16 mouse cellular contexts compared by ENCODE assay signal in genomic region chr11:36458451-36458850, GRCm38 (mm10).
"Had no signal": no experiment of that assay in that cellular context is flagged by ENCODE, and none has a peak within 500 bp of the region (broad histone marks: within the 10 kb centered on the region; RNA-seq: fewer than 3 reads in every experiment).

No protein-coding gene starts in this region.

- DNase-seq: kidney, adult 18-20 months; kidney, postnatal 10 days; kidney, postnatal 4 days; liver; liver, embryonic 13.5 days; liver, postnatal 0 days; right cerebral cortex, postnatal 4 days; spleen, adult 18-20 months; thymus, adult 18-20 months; thymus, postnatal 25 days had no signal

- H3K4me1 ChIP-seq: intestine, embryonic 15.5 days; limb, embryonic 12.5 days; liver, embryonic 13.5 days; lung, embryonic 15.5 days; stomach, embryonic 15.5 days had no signal

- H3K4me3 ChIP-seq: intestine, embryonic 15.5 days; limb, embryonic 12.5 days; liver, embryonic 13.5 days; lung, embryonic 15.5 days; midbrain, embryonic 12.5 days; neural tube, embryonic 13.5 days; stomach, embryonic 15.5 days had no signal

- H3K27me3 ChIP-seq: intestine, embryonic 15.5 days; limb, embryonic 12.5 days; liver, embryonic 13.5 days; lung, embryonic 15.5 days; midbrain, embryonic 12.5 days; neural tube, embryonic 13.5 days; stomach, embryonic 15.5 days had no signal

- H3K27ac ChIP-seq: intestine, embryonic 15.5 days; limb, embryonic 12.5 days; liver, embryonic 13.5 days; lung, embryonic 15.5 days; midbrain, embryonic 12.5 days; neural tube, embryonic 13.5 days; stomach, embryonic 15.5 days had no signal

- H3K36me3 ChIP-seq: intestine, embryonic 15.5 days; limb, embryonic 12.5 days; liver, embryonic 13.5 days; lung, embryonic 15.5 days; midbrain, embryonic 12.5 days; neural tube, embryonic 13.5 days; stomach, embryonic 15.5 days had no signal
